In the genomic region with DNA sequence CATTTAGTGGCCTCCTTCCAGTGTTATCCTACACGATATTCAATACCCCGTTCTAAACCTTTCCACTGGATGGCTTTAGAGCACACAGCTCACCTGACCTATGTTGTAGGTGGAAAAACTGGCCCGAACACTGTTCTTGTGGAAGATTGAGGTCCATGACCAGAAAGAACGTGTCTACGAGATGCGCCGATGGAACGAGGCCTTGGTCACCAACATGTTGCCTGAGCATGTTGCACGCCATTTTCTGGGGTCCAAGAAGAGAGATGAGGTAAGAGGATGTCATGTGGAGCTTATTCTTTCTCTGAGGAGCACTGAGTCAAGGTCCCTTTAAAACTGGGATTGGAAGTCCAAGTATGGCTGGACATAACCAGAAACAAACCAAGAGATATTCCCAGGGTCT, we compare ENCODE assay signal across 8 mouse cellular contexts.
"Had no signal": no experiment of that assay in that cellular context is flagged by ENCODE, and none has a peak within 500 bp of the region (broad histone marks: within the 10 kb centered on the region; RNA-seq: fewer than 3 reads in every experiment).

No protein-coding gene starts in this region.

- H3K4me1 ChIP-seq: liver, embryonic 12.5 days; midbrain, embryonic 12.5 days; midbrain, embryonic 15.5 days; neural tube, embryonic 12.5 days; stomach, embryonic 15.5 days had no signal

- H3K27me3 ChIP-seq: liver, embryonic 12.5 days; megakaryocyte, embryonic 14.5 days; midbrain, embryonic 12.5 days; midbrain, embryonic 15.5 days; neural tube, embryonic 12.5 days; stomach, embryonic 15.5 days had no signal

- H3K27ac ChIP-seq: liver, embryonic 12.5 days; liver, embryonic 14.5 days; midbrain, embryonic 12.5 days; midbrain, embryonic 15.5 days; neural tube, embryonic 12.5 days; stomach, embryonic 15.5 days; stomach, postnatal 0 days had no signal

- H3K4me3 ChIP-seq: liver, embryonic 12.5 days; midbrain, embryonic 12.5 days; midbrain, embryonic 15.5 days; neural tube, embryonic 12.5 days; stomach, embryonic 15.5 days had no signal
